Mouse (Mus musculus) heart, postnatal 0 days (tissue): ENCODE results near the gene Aldh1l2.

ENCODE experiments used
- CTCF ChIP-seq: IDR thresholded peaks from 2 replicates; pipeline ENCODE4 v1.5.1; 2016; ENCODE audit warnings: antibody characterized with exemption, control low read depth, low read depth
- EP300 ChIP-seq: IDR thresholded peaks from 2 replicates; pipeline ENCODE4 v1.6.1; 2016; ENCODE audit warnings: antibody characterized with exemption, low read depth

DNA sequence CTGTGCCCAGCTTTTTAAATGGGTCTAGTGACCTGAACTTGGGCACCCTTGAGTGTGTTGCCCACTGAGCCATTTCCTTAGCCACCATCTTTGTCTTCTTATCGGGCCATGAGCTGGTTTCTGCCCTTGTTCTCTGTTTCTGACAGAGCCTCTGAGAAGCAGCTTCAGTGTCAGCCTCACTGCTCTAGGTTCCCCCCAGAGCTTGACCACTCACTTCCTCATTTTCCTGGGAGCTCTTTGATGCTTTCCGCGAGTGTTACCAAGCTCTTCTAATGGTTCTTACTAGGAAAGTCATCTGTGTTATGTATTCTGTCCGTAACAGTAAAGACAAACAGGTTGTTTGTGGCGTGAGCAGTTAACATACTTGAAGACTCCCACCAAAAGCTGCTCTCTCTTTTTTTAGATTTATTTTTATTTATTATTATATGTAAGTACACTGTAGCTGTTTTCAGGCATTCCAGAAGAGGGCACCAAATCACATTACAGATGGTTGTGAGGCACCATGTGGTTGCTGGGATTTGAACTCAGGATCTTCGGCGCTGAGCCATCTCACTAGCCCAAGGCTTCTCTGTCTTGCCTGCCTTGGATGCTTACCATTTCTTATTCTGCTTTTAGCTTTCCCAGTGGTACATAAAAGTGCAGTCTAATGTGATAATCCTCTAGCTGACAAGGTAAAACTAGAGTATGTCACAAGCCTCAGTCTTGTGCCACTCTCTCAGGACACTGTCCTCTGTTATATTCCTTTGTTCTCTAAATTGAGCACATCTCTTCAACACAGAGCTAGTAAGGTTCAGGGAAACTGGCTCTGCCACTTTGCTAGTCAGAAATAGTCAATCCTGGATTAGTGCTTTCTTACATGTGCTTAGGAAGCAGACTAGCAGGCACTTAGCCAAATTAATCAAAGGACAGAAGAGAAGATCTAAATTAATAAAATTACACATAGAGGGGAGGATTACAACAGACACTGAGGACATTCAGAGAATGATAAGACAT, 31.8 kb upstream of the Aldh1l2 start:
- TF ChIP-seq CTCF (no peak), EP300 (no peak)
